Mouse (Mus musculus): Measurements from ENCODE around the gene Tcf7.
"Not testable (repeated sequence)": the region's sequence is repeated elsewhere in the genome, so short reads cannot be mapped to it uniquely, and the experiment has no call there.

Tcf7 gene

DNA sequence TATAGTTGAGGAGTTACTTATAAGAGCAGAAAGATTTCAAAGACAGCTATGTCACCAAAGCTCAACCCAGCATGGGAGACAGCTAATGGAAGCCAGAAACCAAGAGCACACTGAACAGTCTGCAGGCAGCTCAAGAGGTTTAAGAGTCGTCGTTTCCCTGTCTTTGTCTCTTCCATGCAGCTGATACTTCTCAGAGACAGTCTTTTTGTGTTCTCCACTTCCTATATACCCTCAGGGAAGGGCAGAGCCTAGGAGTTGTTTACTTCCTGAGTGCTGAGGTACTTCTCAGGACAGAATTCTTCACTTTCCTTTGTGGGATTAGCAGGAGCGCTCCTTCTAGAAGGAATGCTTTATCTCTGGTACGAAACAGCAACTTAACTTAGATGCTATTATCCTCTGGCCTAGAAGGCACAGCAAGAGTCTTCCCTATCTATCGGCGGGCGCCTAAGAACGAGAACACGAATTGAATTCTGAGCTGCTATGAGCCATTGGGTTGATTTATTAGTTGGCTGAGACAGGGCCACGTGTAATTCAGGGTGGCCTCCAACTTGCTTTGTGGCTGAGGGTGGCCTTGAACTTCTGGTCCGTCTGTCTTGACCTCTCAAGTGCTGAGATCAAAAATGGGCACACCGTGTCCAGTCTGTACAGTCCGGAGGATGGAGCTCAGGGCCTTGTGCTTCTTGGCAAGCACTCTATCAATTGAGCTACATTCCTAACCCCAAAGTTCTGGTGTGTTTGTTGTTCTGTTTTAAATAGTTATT is 55.2 kb downstream of the Tcf7 start:
- DNase-seq (ENCODE audit: low spot score) = no peak

- no peak for DNase-seq (ENCODE audit: low spot score)
Measured at GRCm38 (mm10) chr11:52227053-52227452, 55.8 kb downstream of the Tcf7 start.

GRCm38 (mm10) chr11:52225986-52226599 is 56.7 kb downstream of the Tcf7 start:
- DNase-seq (ENCODE audit: low spot score) = no peak

GRCm38 (mm10) chr11:52223968-52224682 is 58.7 kb downstream of the Tcf7 start:
- DNase-seq (ENCODE audit: low spot score) = no peak

DNA sequence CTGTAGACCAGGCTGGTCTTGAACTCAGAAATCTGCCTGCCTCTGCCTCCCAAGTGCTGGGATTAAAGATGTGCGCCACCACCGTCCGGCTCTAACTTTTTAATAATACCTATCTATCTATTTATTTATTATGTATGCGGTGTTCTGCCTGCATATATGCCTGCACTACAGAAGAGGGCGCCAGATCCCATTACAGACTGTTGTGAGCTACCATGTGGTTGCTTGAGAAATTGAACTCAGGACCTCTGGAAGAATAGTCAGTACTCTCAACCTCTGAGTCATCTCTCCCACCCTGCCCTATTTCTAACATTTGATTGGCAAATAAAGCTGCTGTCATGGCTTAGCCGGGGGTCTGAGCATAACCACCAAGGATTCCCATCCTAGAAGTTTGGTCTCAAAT is 59.9 kb downstream of the Tcf7 start:
- no peak for DNase-seq (ENCODE audit: low spot score)

- not testable (repeated sequence) for DNase-seq (ENCODE audit: low spot score)
Measured at GRCm38 (mm10) chr11:52221921-52222320, 60.9 kb downstream of the Tcf7 start.

GRCm38 (mm10) chr11:52220282-52220681 is 62.5 kb downstream of the Tcf7 start:
- peak; percentile 33 for DNase-seq (ENCODE audit: low spot score)

DNA sequence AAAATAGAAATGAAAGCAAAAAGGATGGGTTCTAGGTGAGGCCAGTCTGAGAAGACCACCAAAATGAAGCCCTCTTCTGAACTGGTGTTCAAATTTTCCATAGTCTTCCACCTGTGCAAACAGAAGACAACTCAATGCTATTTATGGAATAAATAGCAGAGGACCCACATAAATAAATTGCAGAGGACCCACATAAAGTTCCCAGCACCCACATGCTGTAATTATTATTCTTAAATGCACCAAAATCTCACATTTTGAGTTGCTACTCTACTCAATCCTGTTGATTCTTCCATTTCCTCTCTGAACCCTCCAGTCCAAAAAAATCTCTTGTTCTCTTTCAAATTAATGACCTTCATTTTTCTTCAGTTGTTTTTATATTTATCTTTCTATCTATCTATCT is 68.9 kb downstream of the Tcf7 start, which contains the start of gene Olfr1371:
TSS of gene Olfr1371 (minus strand) at position 101 of the 400 bp plus-strand sequence.
- no peak for DNase-seq (ENCODE audit: low spot score)
